Mouse (Mus musculus) heart, adult 2 months (tissue): Measurements from ENCODE around the gene BC035947.

ENCODE experiments used
- CTCF ChIP-seq: fragments of 200-600 bp; IDR thresholded peaks from 2 replicates; pipeline ENCODE4 v1.8.1; 2022; ENCODE audit warnings: antibody characterized with exemption, mild to moderate bottlenecking, moderate library complexity
- EP300 ChIP-seq: fragments of 200-500 bp; IDR thresholded peaks from 2 replicates; pipeline ENCODE4 v1.6.1; 2011; ENCODE audit warnings: low read depth, low read length, control low read depth; ENCODE audit not compliant: insufficient read depth
- POLR2A ChIP-seq: fragments of 200-500 bp; IDR thresholded peaks from 2 replicates; pipeline ENCODE4 v1.6.1; 2011; ENCODE audit warnings: mild to moderate bottlenecking, low read depth, low read length, control low read depth; ENCODE audit not compliant: insufficient read depth

GRCm38 (mm10) chr1:78534428-78535150 is 22.6 kb upstream of the BC035947 start:
- TF ChIP-seq POLR2A, result no peak
- TF ChIP-seq EP300, result no peak
- no peak for TF ChIP-seq CTCF
